Mouse (Mus musculus) intestine, embryonic 15.5 days (tissue): ENCODE measurements around the gene Exoc4. TPM values are rescaled to one million over a fixed set of nuclear protein-coding genes. Genes with fewer than 3 reads are reported as not detected.

Source experiments
- ATAC-seq: fragments of 200-750 bp; cut with Nextera tagmentation; 2 replicates; pipeline ENCODE4 v1.8.0; 2017; ENCODE audit warnings: moderate TSS enrichment, moderate library complexity
- H3K27ac ChIP-seq: fragments of 300-500 bp; sonication (generic); 2 replicates; pipeline ENCODE4 v1.5.1; 2015; ENCODE audit warnings: mild to moderate bottlenecking, inconsistent platforms
- H3K27me3 ChIP-seq: fragments of 300-500 bp; sonication (generic); replicated peaks from 2 replicates; pipeline ENCODE4 v1.6.1; 2015; ENCODE audit warnings: inconsistent platforms
- H3K36me3 ChIP-seq: fragments of 300-500 bp; sonication (generic); 2 replicates; pipeline ENCODE4 v1.6.1; 2015; ENCODE audit warnings: inconsistent platforms
- H3K4me1 ChIP-seq: fragments of 300-500 bp; sonication (generic); replicated peaks from 2 replicates; pipeline ENCODE4 v1.6.1; 2015; ENCODE audit warnings: inconsistent platforms
- H3K4me2 ChIP-seq: fragments of 300-500 bp; sonication (generic); replicated peaks from 2 replicates; pipeline ENCODE4 v1.6.1; 2015; ENCODE audit warnings: mild to moderate bottlenecking, inconsistent platforms
- H3K4me3 ChIP-seq: fragments of 300-500 bp; sonication (generic); replicated peaks from 2 replicates; pipeline ENCODE4 v1.5.1; 2015; ENCODE audit warnings: inconsistent platforms
- H3K9ac ChIP-seq: fragments of 300-500 bp; sonication (generic); 2 replicates; pipeline ENCODE4 v1.6.1; 2015; ENCODE audit warnings: inconsistent platforms
- H3K9me3 ChIP-seq: fragments of 300-500 bp; sonication (generic); 2 replicates; pipeline ENCODE4 v1.6.1; 2016; ENCODE audit warnings: inconsistent platforms
- WGBS: fragments of 180-500 bp; shearing (Covaris S2); methylation state at CpG from one replicate; pipeline ENCODE4 v1.1.7; 2015; 5-methylcytosine and 5-hydroxymethylcytosine counted together
- polyA plus RNA-seq: library from polyadenylated mRNA; unstranded; fragments of >200 nt; fragmentation: Nextera tagmentation; extraction: Ambion mirVana; gene quantifications from 2 replicates; pipeline ENCODE4 v1.2.1, GENCODE M21; 2015

The Exoc4 gene
- polyA plus RNA-seq, 1 experiment from 2014 or later, result 26.4 TPM

DNA sequence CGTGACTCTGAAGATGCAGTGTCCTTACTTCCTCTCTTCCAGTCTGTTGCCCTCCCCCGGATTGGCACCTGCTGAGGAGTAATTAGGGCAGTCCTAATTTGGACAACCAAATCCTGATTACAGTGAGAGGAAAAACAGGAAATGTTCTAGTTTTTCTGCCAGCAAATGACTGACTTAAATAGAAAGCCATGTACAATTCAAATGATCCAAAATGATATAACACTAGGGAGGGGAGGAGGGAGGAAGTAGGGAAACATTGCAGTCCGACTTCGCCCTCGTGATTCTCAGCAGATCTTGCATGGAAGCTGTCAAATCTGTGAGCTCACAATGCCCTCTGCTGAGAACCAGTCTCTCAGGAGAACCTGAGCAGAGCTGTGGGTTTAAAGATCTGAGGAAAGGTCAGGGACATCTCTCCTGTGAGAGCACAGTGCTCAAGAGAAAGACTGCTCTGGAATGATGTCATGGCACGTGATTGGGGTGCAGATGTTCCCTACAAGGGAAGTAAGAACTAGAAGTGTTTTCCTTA, 575.0 kb downstream of the Exoc4 start:
- H3K36me3 ChIP-seq, result no peaks in the 10 kb centered on the region
- no peak overlapping the region for H3K27ac ChIP-seq
- no peaks in the 10 kb centered on the region for H3K9me3 ChIP-seq
- no peaks in the 10 kb centered on the region for H3K4me1 ChIP-seq
- H3K9ac ChIP-seq, result no peak overlapping the region
- H3K4me3 ChIP-seq, result no peak overlapping the region
- no peaks in the 10 kb centered on the region for H3K27me3 ChIP-seq
- WGBS, result 62% methylated on average over 6 of the region's 6 CpGs
- no peak for ATAC-seq
- no peak overlapping the region for H3K4me2 ChIP-seq

DNA sequence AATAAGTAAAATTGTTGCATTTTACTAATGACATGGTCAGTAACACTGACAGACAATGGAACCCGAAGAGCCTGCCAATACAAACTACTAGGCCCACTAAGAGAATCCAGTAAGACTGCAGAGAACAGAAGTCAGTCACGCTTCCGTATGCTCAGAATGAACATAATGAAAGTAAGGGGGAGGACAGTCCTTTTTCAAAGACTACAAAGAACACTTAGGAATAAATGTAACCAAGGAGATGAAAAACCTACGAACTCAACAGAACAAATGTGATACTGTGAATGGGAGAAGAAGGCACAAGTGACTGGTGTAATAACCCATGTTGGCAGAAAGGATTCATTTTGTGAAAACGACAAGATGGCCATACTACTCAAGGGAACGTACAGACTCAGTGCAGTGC, 579.6 kb downstream of the Exoc4 start:
- WGBS, result 95% methylated on average over 6 of the region's 6 CpGs
- H3K4me3 ChIP-seq, result no peak overlapping the region
- H3K9me3 ChIP-seq, result no peaks in the 10 kb centered on the region
- no peaks in the 10 kb centered on the region for H3K36me3 ChIP-seq
- H3K4me1 ChIP-seq, result no peaks in the 10 kb centered on the region
- H3K27ac ChIP-seq, result no peak overlapping the region
- H3K9ac ChIP-seq, result no peak overlapping the region
- no peaks in the 10 kb centered on the region for H3K27me3 ChIP-seq
- H3K4me2 ChIP-seq, result no peak overlapping the region
- ATAC-seq, result no peak

DNA sequence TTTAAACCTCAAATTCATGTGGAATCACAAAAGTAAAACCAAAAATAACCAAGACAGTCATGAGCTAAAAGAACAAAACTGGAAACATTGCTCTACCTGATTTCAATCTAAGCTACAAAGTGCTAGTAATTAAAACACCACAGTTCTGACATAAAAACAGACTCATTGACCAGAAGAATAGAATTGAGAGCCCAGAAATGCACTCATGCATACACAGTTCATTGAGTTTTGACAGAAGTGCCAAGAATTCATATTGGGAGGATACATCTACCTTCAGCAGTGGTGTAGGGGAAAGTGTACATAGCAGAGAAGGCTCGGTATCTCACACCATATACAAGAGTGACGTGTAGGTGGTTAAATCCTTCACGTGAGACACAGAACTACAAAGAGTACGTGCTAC, 580.4 kb downstream of the Exoc4 start:
- H3K4me2 ChIP-seq, result no peak overlapping the region
- 96% methylated on average over 4 of the region's 4 CpGs for WGBS
- no peak overlapping the region for H3K4me3 ChIP-seq
- no peaks in the 10 kb centered on the region for H3K9me3 ChIP-seq
- no peak overlapping the region for H3K27ac ChIP-seq
- H3K27me3 ChIP-seq, result no peaks in the 10 kb centered on the region
- no peak overlapping the region for H3K9ac ChIP-seq
- no peaks in the 10 kb centered on the region for H3K4me1 ChIP-seq
- no peak for ATAC-seq
- no peaks in the 10 kb centered on the region for H3K36me3 ChIP-seq

DNA sequence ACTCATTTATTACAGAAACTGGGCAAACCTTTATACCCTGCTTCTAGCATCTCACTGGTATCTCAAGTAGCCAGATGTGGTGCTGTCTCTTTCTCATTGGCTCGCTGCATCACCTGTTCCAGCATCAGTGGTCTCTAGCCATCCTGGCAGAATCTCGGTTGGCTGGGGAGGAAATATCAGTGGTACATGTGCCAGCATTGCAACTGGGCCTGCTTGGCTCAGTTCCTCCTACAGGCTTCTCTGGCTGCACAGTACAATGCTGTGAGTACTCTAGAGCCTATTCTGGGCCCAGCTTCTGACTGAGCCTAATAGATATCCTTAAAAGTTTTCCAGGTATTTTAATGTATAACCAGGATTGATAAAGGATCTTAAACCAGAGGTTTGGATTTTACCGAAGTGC, 582.4 kb downstream of the Exoc4 start:
- Histone ChIP-seq H3K9ac (no peak overlapping the region), H3K36me3 (no peaks in the 10 kb centered on the region), H3K27ac (no peak overlapping the region), H3K4me1 (no peaks in the 10 kb centered on the region), H3K27me3 (no peaks in the 10 kb centered on the region), H3K9me3 (no peaks in the 10 kb centered on the region), H3K4me2 (no peak overlapping the region), H3K4me3 (no peak overlapping the region)
- WGBS, result 90% methylated on average over 3 of the region's 3 CpGs
- ATAC-seq, result no peak

DNA sequence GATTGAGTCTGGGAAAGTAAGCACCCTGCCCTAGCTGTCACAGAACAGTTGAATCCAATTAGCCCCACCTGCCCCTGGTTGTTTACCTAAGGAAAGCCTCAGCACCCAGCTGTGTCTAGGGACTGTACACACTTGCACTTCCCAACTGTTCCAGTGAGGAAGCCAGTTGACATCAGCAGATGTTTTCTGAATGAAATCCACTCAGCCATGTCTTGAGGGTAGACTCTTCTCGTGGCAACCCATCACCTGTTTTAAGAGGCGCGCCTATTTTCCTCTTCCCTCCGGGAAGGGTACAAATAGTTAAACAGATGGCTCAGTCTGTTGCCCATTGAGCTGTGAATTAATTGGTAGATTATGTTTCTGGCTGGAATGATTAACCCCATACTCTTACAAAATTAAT, 584.1 kb downstream of the Exoc4 start:
- H3K36me3 ChIP-seq, result no peaks in the 10 kb centered on the region
- no peaks in the 10 kb centered on the region for H3K9me3 ChIP-seq
- H3K4me2 ChIP-seq, result no peak overlapping the region
- 85% methylated on average over 4 of the region's 4 CpGs for WGBS
- no peaks in the 10 kb centered on the region for H3K27me3 ChIP-seq
- no peaks in the 10 kb centered on the region for H3K4me1 ChIP-seq
- no peak overlapping the region for H3K27ac ChIP-seq
- no peak for ATAC-seq
- H3K9ac ChIP-seq, result no peak overlapping the region
- no peak overlapping the region for H3K4me3 ChIP-seq

DNA sequence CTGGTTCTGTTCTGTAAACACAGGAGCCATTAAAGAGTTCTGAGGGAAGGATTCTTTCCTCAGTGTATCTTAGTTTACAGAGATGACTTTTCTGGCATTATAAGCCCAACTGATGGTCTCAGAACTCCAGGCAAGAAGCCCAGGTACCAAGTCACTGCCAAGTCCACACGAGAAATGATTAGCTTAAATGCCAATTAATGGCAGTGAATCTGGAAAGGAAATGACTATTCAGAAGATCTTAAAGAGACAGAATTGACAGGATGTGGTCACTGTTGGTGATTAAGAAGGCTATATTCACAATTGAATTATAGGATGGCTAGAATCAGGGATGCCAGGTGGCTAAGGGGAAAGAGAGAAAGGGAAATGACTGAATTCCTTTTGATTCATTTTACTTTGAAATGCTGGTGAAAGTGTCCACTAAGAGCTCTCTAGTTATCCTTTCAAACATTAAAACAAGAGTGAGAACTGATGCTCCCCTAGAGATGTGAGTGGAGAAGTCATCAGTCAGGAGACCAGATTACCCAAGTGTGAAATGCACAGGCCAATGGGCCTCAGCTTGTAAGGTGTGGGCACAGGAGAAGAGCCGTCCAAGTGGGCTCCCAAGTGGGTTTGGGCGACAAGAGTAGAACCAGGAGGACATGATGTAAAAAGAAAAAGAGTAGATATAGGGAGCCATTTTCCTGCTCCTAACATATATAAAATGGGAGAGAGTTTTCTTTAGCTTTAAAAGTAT, 587.3 kb downstream of the Exoc4 start:
- no peak for ATAC-seq
- Histone ChIP-seq H3K4me1 (no peaks in the 10 kb centered on the region), H3K4me2 (no peak overlapping the region), H3K9ac (no peak overlapping the region), H3K4me3 (no peak overlapping the region), H3K36me3 (no peaks in the 10 kb centered on the region), H3K27me3 (no peaks in the 10 kb centered on the region), H3K9me3 (no peaks in the 10 kb centered on the region), H3K27ac (no peak overlapping the region)
- WGBS, result 80% methylated on average over 3 of the region's 3 CpGs

DNA sequence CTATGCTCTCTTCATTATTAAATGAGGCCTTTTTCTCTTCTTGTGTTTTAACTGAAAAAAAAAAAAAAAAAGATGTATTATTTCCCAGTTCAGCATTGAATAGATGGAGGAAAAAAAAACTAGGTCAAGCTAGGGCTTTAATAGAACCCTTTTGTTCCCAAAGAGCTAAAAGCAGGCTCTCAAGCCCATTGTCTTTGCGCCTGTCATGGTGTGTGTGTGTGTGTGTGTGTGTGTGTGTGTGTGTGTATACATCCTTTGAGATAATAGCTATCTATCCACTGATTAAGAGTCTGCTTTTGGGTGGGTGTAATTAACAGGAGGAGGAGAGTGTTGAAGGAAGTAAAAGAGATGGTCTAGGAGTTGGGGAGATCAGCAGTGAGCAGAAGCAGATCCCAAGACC, 594.0 kb downstream of the Exoc4 start:
- Histone ChIP-seq H3K4me1 (no peaks in the 10 kb centered on the region), H3K4me3 (no peak overlapping the region), H3K27ac (no peak overlapping the region), H3K36me3 (no peaks in the 10 kb centered on the region), H3K27me3 (no peaks in the 10 kb centered on the region), H3K4me2 (no peak overlapping the region), H3K9me3 (no peaks in the 10 kb centered on the region), H3K9ac (no peak overlapping the region)
- no peak for ATAC-seq
- 74% methylated on average over 1 of the region's 1 CpGs for WGBS

DNA sequence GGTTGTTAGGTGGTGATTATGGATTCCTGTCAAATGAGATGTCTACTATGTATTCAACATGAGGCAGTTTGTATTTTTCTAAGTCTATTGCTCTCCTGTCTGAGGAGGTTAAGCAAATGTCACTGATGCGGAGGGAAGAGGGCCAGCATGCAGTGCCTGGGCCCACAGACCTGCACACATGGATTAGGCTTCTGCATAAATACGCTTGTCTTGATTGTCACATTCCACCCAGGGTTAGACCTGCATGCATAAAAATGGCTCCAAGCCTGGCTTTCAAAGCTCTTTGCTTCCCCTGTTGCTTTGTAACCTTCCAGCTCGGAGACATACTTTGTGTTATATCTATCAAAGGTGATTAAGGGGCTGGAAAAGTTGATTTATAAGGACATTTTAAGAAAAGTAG, 610.2 kb downstream of the Exoc4 start:
- no peaks in the 10 kb centered on the region for H3K27me3 ChIP-seq
- ATAC-seq, result no peak
- no peaks in the 10 kb centered on the region for H3K36me3 ChIP-seq
- no peak overlapping the region for H3K27ac ChIP-seq
- H3K4me2 ChIP-seq, result no peak overlapping the region
- H3K9ac ChIP-seq, result no peak overlapping the region
- no peak overlapping the region for H3K4me3 ChIP-seq
- H3K9me3 ChIP-seq, result no peaks in the 10 kb centered on the region
- H3K4me1 ChIP-seq, result no peaks in the 10 kb centered on the region
- 81% methylated on average over 3 of the region's 3 CpGs for WGBS

DNA sequence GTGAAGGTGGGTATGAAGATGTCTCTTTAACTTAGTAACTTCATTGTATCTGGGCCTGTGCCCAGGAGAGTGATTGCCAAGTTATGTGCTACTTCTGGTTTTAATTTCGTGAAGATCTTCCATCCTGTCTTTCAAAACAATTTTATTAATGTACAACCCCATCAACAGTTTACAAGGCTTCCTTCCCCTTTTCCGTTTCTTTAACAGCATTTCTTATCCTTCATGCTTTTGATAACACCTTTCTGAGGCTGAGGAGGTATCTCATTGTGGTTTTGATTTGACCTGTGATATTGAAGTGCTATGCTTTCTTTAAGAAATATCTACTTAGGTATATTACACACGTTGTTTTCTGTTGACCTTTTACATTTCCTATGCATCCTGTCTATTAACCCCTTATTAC, 616.9 kb downstream of the Exoc4 start:
- no peaks in the 10 kb centered on the region for H3K27me3 ChIP-seq
- H3K4me3 ChIP-seq, result no peak overlapping the region
- H3K4me1 ChIP-seq, result no peaks in the 10 kb centered on the region
- no peak overlapping the region for H3K27ac ChIP-seq
- 64% methylated on average over 3 of the region's 3 CpGs for WGBS
- no peaks in the 10 kb centered on the region for H3K9me3 ChIP-seq
- no peak overlapping the region for H3K4me2 ChIP-seq
- no peak overlapping the region for H3K9ac ChIP-seq
- ATAC-seq, result no peak
- no peaks in the 10 kb centered on the region for H3K36me3 ChIP-seq

DNA sequence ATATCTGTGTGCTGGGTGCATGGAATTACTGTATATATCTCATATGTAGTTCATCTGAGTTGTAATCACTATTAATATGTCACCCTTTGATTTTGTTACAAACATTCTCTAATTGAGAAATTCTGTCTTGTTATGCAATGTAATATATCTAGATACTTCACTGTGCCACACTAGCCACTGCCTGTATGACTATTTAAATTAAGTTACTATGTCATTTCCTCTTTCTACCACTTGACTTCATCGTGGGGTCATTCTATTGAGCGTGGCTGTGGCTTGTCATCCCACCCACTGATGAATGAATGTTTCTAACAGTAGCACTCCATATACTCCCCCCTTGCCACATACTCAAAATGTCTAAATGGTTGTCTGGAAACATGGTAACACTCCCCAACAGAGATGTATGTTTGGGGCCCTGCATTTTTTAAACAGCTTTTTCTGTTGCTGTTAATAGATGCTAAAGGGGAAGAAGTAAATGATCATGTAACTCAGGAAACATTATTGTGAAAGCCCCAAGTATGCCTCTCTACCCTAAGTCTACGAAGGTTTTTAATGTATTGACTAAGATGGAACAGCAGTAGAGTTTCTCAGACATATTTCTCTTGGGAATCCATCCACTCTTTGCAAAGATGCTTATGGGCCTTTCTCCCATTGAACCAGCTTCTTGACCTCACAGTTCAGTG, 618.2 kb downstream of the Exoc4 start:
- no peaks in the 10 kb centered on the region for H3K36me3 ChIP-seq
- 75% methylated on average over 3 of the region's 3 CpGs for WGBS
- H3K9me3 ChIP-seq, result no peaks in the 10 kb centered on the region
- no peak overlapping the region for H3K4me3 ChIP-seq
- no peak overlapping the region for H3K4me2 ChIP-seq
- H3K9ac ChIP-seq, result no peak overlapping the region
- H3K27ac ChIP-seq, result no peak overlapping the region
- no peak for ATAC-seq
- no peaks in the 10 kb centered on the region for H3K27me3 ChIP-seq
- no peaks in the 10 kb centered on the region for H3K4me1 ChIP-seq

DNA sequence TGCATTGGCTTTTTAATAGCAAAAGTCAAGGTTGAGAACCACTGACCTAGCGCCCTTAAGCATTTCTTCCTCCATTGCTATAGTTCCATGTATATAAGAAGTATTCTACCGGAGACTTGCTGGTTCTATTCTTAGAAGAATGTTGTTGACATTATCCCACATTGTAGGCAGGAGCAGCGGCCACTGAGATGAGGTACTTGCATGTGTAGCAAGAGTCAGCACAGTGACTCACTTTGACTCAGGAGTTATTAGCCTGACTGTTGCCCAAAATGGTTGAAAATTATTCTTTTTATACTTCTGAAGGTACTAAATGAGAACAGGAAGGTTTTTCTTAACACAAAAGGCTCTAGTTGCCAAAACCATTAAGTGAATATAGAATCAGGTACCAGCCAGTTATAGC, 620.4 kb downstream of the Exoc4 start:
- Histone ChIP-seq H3K9ac (no peak overlapping the region), H3K9me3 (no peaks in the 10 kb centered on the region), H3K4me1 (no peaks in the 10 kb centered on the region), H3K27me3 (no peaks in the 10 kb centered on the region), H3K4me3 (no peak overlapping the region), H3K36me3 (no peaks in the 10 kb centered on the region), H3K27ac (no peak overlapping the region), H3K4me2 (no peak overlapping the region)
- WGBS, result 60% methylated on average over 3 of the region's 3 CpGs
- ATAC-seq, result no peak

DNA sequence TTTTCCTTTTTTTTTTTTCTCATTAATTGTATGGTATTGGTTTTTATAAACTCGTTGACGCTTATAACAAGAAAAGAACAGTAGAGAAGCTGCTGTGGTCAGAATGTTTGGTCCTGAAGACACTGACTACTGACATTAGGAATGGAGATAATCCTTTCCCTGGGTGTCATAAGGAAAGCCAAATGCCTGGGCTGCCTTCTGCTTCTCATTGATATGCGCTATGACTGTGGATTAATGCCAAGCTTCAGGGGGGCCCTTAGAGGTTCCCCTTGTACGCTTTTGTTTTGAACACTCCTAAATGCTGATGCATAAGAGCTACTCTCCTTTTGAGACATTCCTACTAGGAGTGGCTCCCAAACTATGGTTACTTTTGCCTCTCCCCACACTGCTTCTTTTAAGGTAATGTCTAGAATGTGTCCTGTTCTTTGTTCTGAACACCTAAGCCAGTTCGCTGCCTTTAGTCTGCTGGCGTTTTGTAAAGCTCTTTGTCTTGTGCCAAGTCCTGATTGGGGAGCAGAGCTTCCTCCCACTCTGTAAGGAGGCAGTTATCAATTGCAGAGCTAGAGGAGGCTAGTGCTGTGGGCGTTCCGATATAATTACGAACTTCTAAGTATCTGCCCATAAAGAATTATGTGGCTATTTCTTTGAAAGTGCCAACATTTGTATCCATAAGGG, 621.7 kb downstream of the Exoc4 start:
- ATAC-seq, result no peak
- no peaks in the 10 kb centered on the region for H3K36me3 ChIP-seq
- no peak overlapping the region for H3K4me3 ChIP-seq
- H3K27me3 ChIP-seq, result no peaks in the 10 kb centered on the region
- H3K27ac ChIP-seq, result no peak overlapping the region
- 72% methylated on average over 9 of the region's 9 CpGs for WGBS
- H3K4me2 ChIP-seq, result no peak overlapping the region
- no peaks in the 10 kb centered on the region for H3K9me3 ChIP-seq
- H3K9ac ChIP-seq, result no peak overlapping the region
- no peaks in the 10 kb centered on the region for H3K4me1 ChIP-seq
